Mouse (Mus musculus) liver, embryonic 14.5 days (tissue): ENCODE measurements around the gene Ccdc13.

Source experiments
- CTCF ChIP-seq: IDR thresholded peaks from 2 replicates; pipeline ENCODE4 v1.5.1; 2016; ENCODE audit warnings: antibody characterized with exemption, low read depth, control low read depth
- EP300 ChIP-seq: IDR thresholded peaks from 2 replicates; pipeline ENCODE4 v1.6.1; 2016; ENCODE audit warnings: antibody characterized with exemption, low read depth

DNA sequence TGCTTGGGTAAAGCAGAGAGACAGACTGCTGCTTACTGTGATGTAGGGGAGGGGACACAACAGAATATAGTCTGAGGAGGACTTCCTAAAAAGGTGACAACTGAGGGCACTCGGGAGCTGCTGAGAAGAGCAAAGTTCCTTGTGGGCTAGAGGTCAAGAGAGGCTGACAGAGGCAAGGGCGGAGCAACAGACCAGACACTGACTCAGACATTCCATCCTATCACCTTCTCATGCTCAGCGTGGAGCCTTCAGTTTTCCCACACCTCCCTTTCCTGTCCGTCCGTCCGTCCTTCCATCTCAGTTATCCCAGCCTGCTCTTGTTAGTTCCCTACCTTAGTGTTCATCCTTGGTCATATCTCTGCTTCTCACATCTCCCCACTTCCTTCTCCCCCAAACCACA, 24.1 kb downstream of the Ccdc13 start:
- TF ChIP-seq CTCF (no peak), EP300 (no peak)
